Mouse (Mus musculus): ENCODE data around the gene Olfr8. TPM values are rescaled to one million over a fixed set of nuclear protein-coding genes. Genes with fewer than 3 reads are reported as not detected.
"Not testable (repeated sequence)": the region's sequence is repeated elsewhere in the genome, so short reads cannot be mapped to it uniquely, and the experiment has no call there.

The Olfr8 gene
- total RNA-seq (2021) = not detected
- long read RNA-seq, experiment 1 = 0 reads
- long read RNA-seq, experiment 2 = 0 reads

DNA sequence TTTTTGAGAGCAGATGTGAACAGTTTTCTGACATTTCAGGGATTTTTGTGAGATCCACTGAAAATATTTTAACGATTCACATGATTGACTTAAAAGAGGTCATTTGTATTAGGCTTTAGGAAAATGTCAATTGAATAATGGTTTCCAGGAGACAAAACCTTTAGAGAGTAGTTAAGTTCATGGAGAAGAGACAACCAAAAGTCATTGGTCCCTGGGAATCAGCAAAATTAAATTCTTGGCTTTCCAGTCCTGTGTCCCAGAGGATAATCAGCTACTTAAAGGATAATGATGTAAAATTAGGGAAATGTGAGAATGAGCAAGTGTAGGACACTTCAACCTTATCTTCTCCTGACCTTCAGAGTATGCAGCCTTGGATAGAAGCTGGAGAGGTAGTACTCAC, at the start of gene Olfr8:
Olfr8 (plus strand) TSS at position 301 of the 400 bp plus-strand sequence.
- DNase-seq (ENCODE audit: low spot score in 2 of 2) = not testable (repeated sequence)

DNA sequence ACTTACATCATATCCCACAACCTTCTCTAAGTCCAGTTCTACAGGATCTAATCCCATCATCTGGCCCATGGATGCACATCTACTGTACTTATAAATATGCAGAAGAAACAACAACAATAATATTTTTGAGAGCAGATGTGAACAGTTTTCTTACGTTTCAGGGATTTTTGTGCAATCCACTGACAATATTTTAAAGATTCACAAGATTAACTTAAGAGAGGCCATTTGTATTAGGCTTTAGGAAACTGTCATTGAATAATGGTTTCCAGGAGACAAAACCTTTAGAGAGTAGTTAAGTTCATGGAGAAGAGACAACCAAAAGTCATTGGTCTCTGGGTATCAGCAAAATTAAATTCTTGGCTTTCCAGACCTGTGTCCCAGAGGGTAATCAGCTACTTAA, 37.6 kb upstream of the Olfr8 start, which contains the start of gene Olfr1354:
Olfr1354 (plus strand) TSS at position 301 of the 400 bp plus-strand sequence.
- DNase-seq (ENCODE audit: low spot score in 2 of 2) = not testable (repeated sequence)

- DNase-seq (ENCODE audit: low spot score in 2 of 2) = not testable (repeated sequence)
Observed at GRCm38 (mm10) chr10:78963009-78963408, 12.6 kb downstream of the Olfr8 start, which contains the start of gene Olfr1353. Gene Olfr1353 (plus strand): TSS chr10:78963309.

- DNase-seq (ENCODE audit: low spot score in 2 of 2) = no peak
Observed at GRCm38 (mm10) chr10:78980750-78981149, 30.3 kb downstream of the Olfr8 start, which contains the start of gene Olfr1352. Gene Olfr1352 (plus strand): TSS chr10:78981050.

Other genes starting within 250 kb of the Olfr8 start
- not detected for gene Casp14, start 232.3 kb upstream of the Olfr8 start, total RNA-seq (2021)
- gene Ccdc105, start 197.6 kb upstream of the Olfr8 start, total RNA-seq (2021) = under 1 TPM; 0.49 to 0.59 TPM
- 10 to 100 TPM; 12.7 to 14.1 TPM for gene Slc1a6, start 170.1 kb upstream of the Olfr8 start, total RNA-seq (2021)
- not detected for gene Olfr1356, start 98.5 kb upstream of the Olfr8 start, total RNA-seq (2021)
- not detected for gene Olfr1355, start 75.1 kb upstream of the Olfr8 start, total RNA-seq (2021)
- gene Olfr1354, start 37.5 kb upstream of the Olfr8 start, total RNA-seq (2021) = not detected
- gene Olfr1353, start 12.7 kb downstream of the Olfr8 start, total RNA-seq (2021) = not detected
- gene Olfr1352, start 30.4 kb downstream of the Olfr8 start, total RNA-seq (2021) = not detected
- gene Olfr1351, start 61.8 kb downstream of the Olfr8 start, total RNA-seq (2021) = not detected
- gene Olfr57, start 78.1 kb downstream of the Olfr8 start, total RNA-seq (2021) = not detected
- 10 to 100 TPM; 19.3 to 20.8 TPM for gene 2610008E11Rik, start 147.0 kb downstream of the Olfr8 start, total RNA-seq (2021)
- not detected for gene Vmn2r80, start 198.1 kb downstream of the Olfr8 start, total RNA-seq (2021)

All from left cerebral cortex, adult 18-20 months (tissue).